Mouse (Mus musculus) heart, postnatal 0 days (tissue): Measurements from ENCODE around the gene Usp47. TPM values are rescaled to one million over a fixed set of nuclear protein-coding genes. Genes with fewer than 3 reads are reported as not detected.

ENCODE experiments used
- ATAC-seq: fragments of 200-750 bp; cut with Nextera tagmentation; 2 replicates; pipeline ENCODE4 v1.8.0; 2017; ENCODE audit warnings: low read depth, moderate number of reproducible peaks, moderate library complexity; ENCODE audit not compliant: insufficient read depth
- DNase-seq: peaks from one replicate; pipeline ENCODE4 v3.0.0-alpha.2; 2016; ENCODE audit warnings: low spot score
- H3K27ac ChIP-seq: fragments of 300-500 bp; sonication (generic); 2 replicates; pipeline ENCODE4 v1.5.1; 2014; ENCODE audit warnings: low read depth, mild to moderate bottlenecking
- H3K27me3 ChIP-seq: fragments of 300-500 bp; sonication (generic); 2 replicates; pipeline ENCODE4 v1.6.1; 2014; ENCODE audit warnings: low read length, mixed read lengths; ENCODE audit not compliant: control insufficient read depth, insufficient read depth
- H3K36me3 ChIP-seq: fragments of 300-500 bp; sonication (generic); replicated peaks from 2 replicates; pipeline ENCODE4 v1.6.1; 2014; ENCODE audit warnings: low read length, mixed read lengths; ENCODE audit not compliant: control insufficient read depth, insufficient read depth
- H3K4me1 ChIP-seq: fragments of 300-500 bp; sonication (generic); 2 replicates; pipeline ENCODE4 v1.6.1; 2014; ENCODE audit warnings: antibody characterized with exemption; ENCODE audit not compliant: control insufficient read depth, insufficient read depth
- H3K4me2 ChIP-seq: fragments of 300-500 bp; sonication (generic); 2 replicates; pipeline ENCODE4 v1.6.1; 2014; ENCODE audit warnings: low read depth, mild to moderate bottlenecking, low read length, moderate library complexity
- H3K4me3 ChIP-seq: fragments of 300-500 bp; sonication (generic); 2 replicates; pipeline ENCODE4 v1.5.1; 2014; ENCODE audit warnings: low read depth, low read length
- H3K9ac ChIP-seq: fragments of 300-500 bp; sonication (generic); replicated peaks from 2 replicates; pipeline ENCODE4 v1.6.1; 2014; ENCODE audit warnings: low read depth, low read length, mixed read lengths
- H3K9me3 ChIP-seq: fragments of 300-500 bp; sonication (generic); replicated peaks from 2 replicates; pipeline ENCODE4 v1.6.1; 2016; ENCODE audit warnings: low read length; ENCODE audit not compliant: control insufficient read depth
- CTCF ChIP-seq: IDR thresholded peaks from 2 replicates; pipeline ENCODE4 v1.5.1; 2016; ENCODE audit warnings: antibody characterized with exemption, control low read depth, low read depth
- EP300 ChIP-seq: IDR thresholded peaks from 2 replicates; pipeline ENCODE4 v1.6.1; 2016; ENCODE audit warnings: antibody characterized with exemption, low read depth
- WGBS: fragments of 180-500 bp; shearing (Covaris S2); extraction: QIAGEN DNeasy Blood & Tissue Kit; methylation state at CpG from one replicate; pipeline ENCODE4 v1.1.7; 2014; 5-methylcytosine and 5-hydroxymethylcytosine counted together
- polyA plus RNA-seq: library from polyadenylated mRNA; unstranded; fragments of >200 nt; fragmentation: Nextera tagmentation; extraction: Ambion mirVana; gene quantifications from 2 replicates; pipeline ENCODE4 v1.2.1, GENCODE M21; 2015
- total RNA-seq: library from RNA; depleted of rRNA; stranded (reverse); fragments of >200 nt; gene quantifications from 2 replicates; pipeline ENCODE4 v1.2.3, GENCODE M21; 2014; ENCODE audit warnings: low replicate concordance

The Usp47 gene
- total and polyA plus RNA-seq, 2 experiments from 2014 or later, result 39.6 to 44.0 TPM

DNA sequence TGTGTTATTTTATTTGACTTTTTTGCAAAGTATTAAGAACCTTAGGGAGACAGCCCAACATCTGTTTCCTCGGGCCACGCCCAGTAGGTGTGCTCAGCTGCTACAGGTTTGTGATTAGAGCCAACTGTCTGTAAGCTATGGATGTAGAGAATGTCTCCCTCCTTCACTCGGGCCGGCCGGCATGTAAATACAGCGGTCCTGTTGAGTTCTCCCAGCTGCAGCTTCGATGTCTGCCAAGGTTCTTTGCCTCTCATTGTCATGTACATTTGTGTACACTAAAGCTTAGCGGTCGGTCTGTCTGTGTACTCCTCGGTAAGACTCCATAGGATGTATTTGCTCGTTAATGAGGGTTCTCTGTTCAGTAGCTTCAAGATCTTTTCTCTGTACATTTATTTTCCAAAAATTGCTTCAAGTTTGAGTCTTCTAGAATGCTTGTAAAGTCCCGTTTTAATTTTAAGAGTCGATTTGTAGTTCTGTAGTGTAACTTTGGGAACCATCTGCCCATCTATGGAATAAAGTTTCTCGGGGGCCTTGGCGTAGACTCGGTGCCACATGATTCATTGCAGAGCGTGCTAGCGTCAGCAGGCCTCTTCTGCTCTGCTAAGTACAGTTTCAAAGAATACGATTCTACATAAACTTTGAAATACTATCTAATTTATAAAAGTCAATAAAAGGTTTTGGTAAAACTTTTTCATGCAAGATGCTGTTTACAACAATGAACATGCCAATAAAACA lies 87.5 kb downstream of the Usp47 start:
- peaks cover 61% of the 10 kb centered on the region for H3K36me3 ChIP-seq
- no peak overlapping the region for H3K27ac ChIP-seq
- H3K4me2 ChIP-seq, result no peak overlapping the region
- TF ChIP-seq CTCF (no peak), EP300 (no peak)
- DNase-seq (no peak), ATAC-seq (no peak)
- WGBS, result 89% methylated on average over 19 of the region's 19 CpGs
- H3K9me3 ChIP-seq, result no peaks in the 10 kb centered on the region
- H3K4me3 ChIP-seq, result no peak overlapping the region
- no peaks in the 10 kb centered on the region for H3K27me3 ChIP-seq
- H3K9ac ChIP-seq, result no peak overlapping the region
- no peaks in the 10 kb centered on the region for H3K4me1 ChIP-seq

DNA sequence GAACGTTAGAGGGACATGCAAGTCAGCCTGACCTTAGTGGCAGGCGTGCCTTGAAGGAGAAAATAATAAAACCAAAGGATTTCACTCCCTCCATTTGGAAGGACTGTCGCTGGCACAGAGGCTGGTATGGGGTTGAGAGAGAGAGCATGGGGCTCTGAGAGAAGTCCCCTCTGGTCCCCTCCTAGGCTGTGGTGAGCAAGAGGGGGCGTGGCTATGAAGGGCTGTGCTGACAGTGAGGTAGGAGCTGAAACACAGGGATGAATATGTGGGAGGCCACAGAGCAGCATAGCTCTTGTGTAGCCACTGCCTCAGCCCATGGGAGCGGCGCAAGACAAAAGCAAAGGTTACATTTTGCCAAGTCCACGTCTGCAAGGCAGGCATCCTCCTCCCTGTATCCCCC lies 94.2 kb downstream of the Usp47 start:
- WGBS, result 82% methylated on average over 7 of the region's 7 CpGs
- Histone ChIP-seq H3K4me2 (no peak overlapping the region), H3K4me1 (no peaks in the 10 kb centered on the region), H3K9me3 (no peaks in the 10 kb centered on the region), H3K4me3 (no peak overlapping the region), H3K9ac (no peak overlapping the region), H3K36me3 (peaks cover 9% of the 10 kb centered on the region; the same call in 1 of the 2 replicates), H3K27ac (no peak overlapping the region), H3K27me3 (no peaks in the 10 kb centered on the region)
- TF ChIP-seq EP300, result no peak
- TF ChIP-seq CTCF, result no peak
- no peak for ATAC-seq
- no peak for DNase-seq

DNA sequence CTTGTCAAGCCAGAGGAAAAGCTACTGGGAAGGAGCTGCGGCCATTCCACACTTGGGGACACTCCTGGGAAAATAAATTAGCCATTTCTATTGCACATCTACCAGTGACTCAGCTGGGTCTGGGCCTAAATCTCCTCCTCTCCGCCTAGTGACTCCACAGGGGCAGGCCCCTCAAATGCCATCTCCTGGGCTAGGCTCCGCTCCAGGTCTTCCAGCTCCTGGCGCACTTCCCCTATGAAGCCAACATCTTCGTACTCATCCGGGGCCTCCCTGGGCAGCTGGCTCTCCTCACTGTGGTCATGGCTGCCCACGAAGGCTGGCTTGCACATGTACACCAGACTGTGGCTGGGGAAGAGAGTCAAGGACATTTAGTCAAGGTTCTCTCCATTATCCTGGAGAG lies 94.8 kb downstream of the Usp47 start:
- 89% methylated on average over 7 of the region's 7 CpGs for WGBS
- H3K36me3 ChIP-seq, result peaks cover 8% of the 10 kb centered on the region; the same call in 1 of the 2 replicates
- H3K4me2 ChIP-seq, result no peak overlapping the region

DNA sequence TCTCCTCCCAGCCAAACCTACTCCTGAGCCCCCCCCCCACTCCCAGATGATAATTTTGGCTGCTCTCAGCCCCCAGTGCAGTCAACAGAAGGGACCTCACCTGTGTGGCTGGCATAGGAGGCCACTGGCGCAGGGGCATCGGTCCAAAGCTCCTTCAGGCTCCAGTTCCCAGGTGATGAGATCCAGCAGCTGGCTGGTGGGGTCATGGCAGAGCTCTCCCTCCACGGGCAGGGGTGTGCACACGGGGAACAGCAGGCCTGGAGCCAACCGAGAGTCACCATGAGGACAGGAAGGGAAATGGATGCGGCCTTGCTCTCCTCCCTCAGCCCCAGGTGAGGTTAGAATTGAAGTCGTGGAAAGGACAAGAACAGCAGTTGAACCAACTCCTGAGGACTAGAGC lies 95.9 kb downstream of the Usp47 start:
- H3K4me1 ChIP-seq, result no peaks in the 10 kb centered on the region
- DNase-seq, result no peak
- H3K27ac ChIP-seq, result no peak overlapping the region
- no peak for TF ChIP-seq EP300
- TF ChIP-seq CTCF, result no peak
- no peak overlapping the region for H3K9ac ChIP-seq
- WGBS, result 81% methylated on average over 7 of the region's 7 CpGs
- H3K9me3 ChIP-seq, result no peaks in the 10 kb centered on the region
- no peaks in the 10 kb centered on the region for H3K27me3 ChIP-seq
- no peak overlapping the region for H3K4me2 ChIP-seq
- no peak for ATAC-seq
- H3K36me3 ChIP-seq, result peaks cover 6% of the 10 kb centered on the region; the same call in 1 of the 2 replicates
- no peak overlapping the region for H3K4me3 ChIP-seq

More for the DNA sequence above, 94.8 kb downstream of the Usp47 start:
- H3K9ac ChIP-seq, result no peak overlapping the region
- no peaks in the 10 kb centered on the region for H3K4me1 ChIP-seq
- no peaks in the 10 kb centered on the region for H3K27me3 ChIP-seq
- TF ChIP-seq EP300, result no peak
- no peak for TF ChIP-seq CTCF
- no peak for ATAC-seq
- H3K4me3 ChIP-seq, result no peak overlapping the region
- no peak overlapping the region for H3K27ac ChIP-seq
- H3K9me3 ChIP-seq, result no peaks in the 10 kb centered on the region
- no peak for DNase-seq

DNA sequence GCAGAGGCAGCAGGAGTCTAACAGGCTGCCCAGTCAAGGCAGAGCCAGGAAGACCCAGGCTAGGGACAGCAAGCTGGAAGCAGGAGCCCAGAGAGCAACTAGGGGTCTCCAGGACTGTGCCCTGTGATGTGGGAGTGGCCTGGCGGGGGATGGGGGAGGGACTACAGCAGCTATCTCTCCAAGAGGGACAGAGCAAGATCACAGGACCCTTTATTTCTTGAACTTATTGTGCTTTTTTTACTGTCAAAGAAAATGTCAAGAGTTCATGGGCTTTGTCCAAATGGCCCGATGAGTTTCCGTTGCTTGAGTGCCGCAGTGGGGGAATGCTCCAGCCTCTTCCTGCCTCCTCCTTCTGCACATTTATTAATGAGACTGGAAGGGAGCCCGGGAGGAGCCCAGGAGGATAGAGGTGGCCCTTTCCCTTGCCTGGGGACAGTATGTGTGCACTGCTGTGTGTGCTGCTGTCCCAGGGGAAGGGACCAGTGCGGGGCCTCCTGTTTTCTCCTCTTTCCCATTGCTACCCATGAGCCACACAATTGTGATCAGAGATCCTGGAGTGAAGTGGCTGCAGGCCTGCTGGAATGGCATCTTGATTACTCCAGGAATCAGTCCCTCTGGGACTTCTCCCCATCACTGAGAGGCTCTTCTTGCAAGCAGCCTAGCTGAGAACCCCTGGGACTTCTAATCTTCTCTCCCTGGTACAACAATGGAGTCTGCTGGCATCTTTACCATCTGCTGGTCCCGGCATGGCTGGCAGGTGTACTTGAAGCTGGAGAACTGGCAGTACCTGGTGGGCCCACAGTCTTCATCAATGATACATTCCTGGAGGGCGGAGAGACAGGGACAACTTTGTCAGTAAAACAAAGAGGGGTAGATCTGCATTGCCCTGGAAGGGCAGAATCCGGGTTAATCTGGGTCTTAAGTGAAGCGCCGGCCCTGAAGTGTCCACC lies 97.8 kb downstream of the Usp47 start:
- DNase-seq, result no peak
- Histone ChIP-seq H3K27me3 (no peaks in the 10 kb centered on the region), H3K4me3 (no peak overlapping the region), H3K9me3 (no peaks in the 10 kb centered on the region), H3K4me1 (peaks cover 9% of the 10 kb centered on the region; the same call in 1 of the 2 replicates), H3K27ac (0 out of 2 replicates have a peak overlapping the region, but pooled peaks have one; percentile 22), H3K9ac (no peak overlapping the region), H3K36me3 (peaks cover 5% of the 10 kb centered on the region; the same call in 1 of the 2 replicates), H3K4me2 (no peak overlapping the region)
- peak; percentile 19; the same call in 1 of the 2 replicates for ATAC-seq
- 63% methylated on average over 11 of the region's 11 CpGs for WGBS
- TF ChIP-seq CTCF (no peak), EP300 (no peak)
